Mouse (Mus musculus) brain, embryonic 14.5 days (tissue): ENCODE measurements around the gene Olfr131.
"Not testable (repeated sequence)": the region's sequence is repeated elsewhere in the genome, so short reads cannot be mapped to it uniquely, and the experiment has no call there.

Experiments
- CTCF ChIP-seq: fragments of 200-500 bp; IDR thresholded peaks from 2 replicates; pipeline ENCODE4 v1.5.1; 2012; ENCODE audit warnings: inconsistent platforms, mild to moderate bottlenecking, moderate library complexity, borderline replicate concordance; ENCODE audit not compliant: insufficient read depth, insufficient read length; ENCODE audit errors: extremely low read depth
- POLR2A ChIP-seq: fragments of 200-500 bp; IDR thresholded peaks from 2 replicates; pipeline ENCODE4 v1.6.1; 2012; ENCODE audit warnings: mild to moderate bottlenecking, inconsistent platforms, borderline replicate concordance; ENCODE audit not compliant: poor library complexity, insufficient read depth, insufficient read length, severe bottlenecking; ENCODE audit errors: extremely low read depth

DNA sequence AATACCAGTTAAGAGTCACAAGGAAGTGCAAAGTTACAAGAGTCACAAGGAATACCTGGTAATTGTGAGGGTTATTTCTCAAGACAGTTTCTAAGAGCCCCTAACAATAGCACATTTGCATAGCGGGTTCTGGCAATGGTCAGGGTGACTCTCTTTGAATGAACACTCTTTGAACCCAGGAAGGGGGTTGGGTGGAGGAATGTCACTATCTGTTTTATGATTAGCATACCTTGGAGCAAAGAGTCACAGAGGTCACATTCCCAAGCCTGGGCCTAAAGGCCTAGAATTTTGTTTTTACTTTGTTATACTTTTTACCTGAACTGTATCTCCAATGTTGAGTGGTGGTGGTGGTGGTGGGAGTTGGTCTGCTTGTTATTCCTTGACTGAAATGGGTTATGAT is 35.7 kb upstream of the Olfr131 start:
- not testable (repeated sequence) for TF ChIP-seq POLR2A, CTCF
